Mouse (Mus musculus) thymus, postnatal 36 days (tissue): ENCODE measurements around the gene Fut9.

ENCODE experiments used
- DNase-seq, 2 experiments: peaks; one replicate each; pipeline ENCODE4 v3.0.0; 2022; ENCODE audit warnings: mixed read lengths in 2 of 2

The Fut9 gene

GRCm38 (mm10) chr4:25799476-25800283 is at the start of gene Fut9:
TSS of gene Fut9 (minus strand) at chr4:25800244.
- DNase-seq, result no peak

- DNase-seq, result no peak
These were observed 15.7 kb upstream of the Fut9 start for GRCm38 (mm10) chr4:25815783-25816182.

- no peak for DNase-seq
These were observed 13.3 kb upstream of the Fut9 start for GRCm38 (mm10) chr4:25813340-25813739.

GRCm38 (mm10) chr4:25810058-25810457 is 10.0 kb upstream of the Fut9 start:
- DNase-seq, result no peak

GRCm38 (mm10) chr4:25801751-25802150 is 1.7 kb upstream of the Fut9 start:
- no peak for DNase-seq

- DNase-seq, result no peak
These were observed 206 bp upstream of the Fut9 start for GRCm38 (mm10) chr4:25800284-25800616.

GRCm38 (mm10) chr4:25799051-25799475 is 981 bp downstream of the Fut9 start:
- no peak for DNase-seq

- no peak for DNase-seq
These were observed 1.6 kb downstream of the Fut9 start for GRCm38 (mm10) chr4:25798412-25798811.

- no peak for DNase-seq
These were observed 3.9 kb downstream of the Fut9 start for GRCm38 (mm10) chr4:25796149-25796548.

- DNase-seq, result no peak
These were observed 14.8 kb downstream of the Fut9 start for GRCm38 (mm10) chr4:25785276-25785675.

GRCm38 (mm10) chr4:25768657-25769056 is 31.4 kb downstream of the Fut9 start:
- DNase-seq, result no peak

GRCm38 (mm10) chr4:25763091-25763490 is 37.0 kb downstream of the Fut9 start:
- no peak for DNase-seq

GRCm38 (mm10) chr4:25757909-25758548 is 42.0 kb downstream of the Fut9 start:
- no peak for DNase-seq

- no peak for DNase-seq
These were observed 58.5 kb downstream of the Fut9 start for GRCm38 (mm10) chr4:25741553-25741952.

GRCm38 (mm10) chr4:25738782-25739181 is 61.3 kb downstream of the Fut9 start:
- no peak for DNase-seq

- DNase-seq, result no peak
These were observed 78.5 kb downstream of the Fut9 start for GRCm38 (mm10) chr4:25721576-25721975.

- no peak for DNase-seq
These were observed 86.1 kb downstream of the Fut9 start for GRCm38 (mm10) chr4:25713907-25714306.

- no peak for DNase-seq
These were observed 115.1 kb downstream of the Fut9 start for GRCm38 (mm10) chr4:25684976-25685375.

- no peak for DNase-seq
These were observed 135.8 kb downstream of the Fut9 start for GRCm38 (mm10) chr4:25664196-25664595.

GRCm38 (mm10) chr4:25661204-25661727 is 138.8 kb downstream of the Fut9 start:
- DNase-seq, result no peak

- DNase-seq, result no peak
These were observed 141.3 kb downstream of the Fut9 start for GRCm38 (mm10) chr4:25658792-25659191.

GRCm38 (mm10) chr4:25651902-25652301 is 148.1 kb downstream of the Fut9 start:
- DNase-seq, result no peak

- DNase-seq, result no peak
These were observed 151.9 kb downstream of the Fut9 start for GRCm38 (mm10) chr4:25648107-25648506.

GRCm38 (mm10) chr4:25647593-25647992 is 152.5 kb downstream of the Fut9 start:
- no peak for DNase-seq
